Mouse (Mus musculus) E14TG2a.4 (cell line): Measurements from ENCODE around the gene E4f1.

ENCODE experiments used
- CTCF ChIP-seq: conservative IDR thresholded peaks from 2 replicates; pipeline ENCODE4 v1.5.1; 2014; ENCODE audit warnings: low read length
- NANOG ChIP-seq: IDR thresholded peaks from 2 replicates; pipeline ENCODE4 v1.6.1; 2014; ENCODE audit warnings: borderline replicate concordance, low read length, mixed read lengths
- POU5F1 ChIP-seq: IDR thresholded peaks from 2 replicates; pipeline ENCODE4 v1.6.1; 2014; ENCODE audit warnings: low read length, borderline replicate concordance

GRCm38 (mm10) chr17:24426471-24427169, 43.5 kb downstream of the E4f1 start, which contains the start of gene Eci1:
- no peak for TF ChIP-seq CTCF
- TF ChIP-seq POU5F1: no peak
- no peak for TF ChIP-seq NANOG
